Mouse (Mus musculus) liver, embryonic 14.5 days (tissue): ENCODE measurements around the gene Slc1a6.

Source experiments
- CTCF ChIP-seq: IDR thresholded peaks from 2 replicates; pipeline ENCODE4 v1.5.1; 2016; ENCODE audit warnings: antibody characterized with exemption, low read depth, control low read depth
- EP300 ChIP-seq: IDR thresholded peaks from 2 replicates; pipeline ENCODE4 v1.6.1; 2016; ENCODE audit warnings: antibody characterized with exemption, low read depth

GRCm38 (mm10) chr10:78801449-78801848 is 21.2 kb downstream of the Slc1a6 start:
- no peak for TF ChIP-seq CTCF
- no peak for TF ChIP-seq EP300
